ENCODE assay signal across 14 mouse cellular contexts in genomic region chr16:89874012-89874704, GRCm38 (mm10).
DNase-seq lines count a peak whose midpoint lies in the region; ATAC-seq and TF ChIP-seq lines count a peak whose summit lies in the region.
"Had no signal": no experiment of that assay in that cellular context is flagged by ENCODE, and none has a peak within 500 bp of the region (broad histone marks: within the 10 kb centered on the region; RNA-seq: fewer than 3 reads in every experiment).

No protein-coding gene starts in this region.

- no peaks in the 10 kb centered on the region for H3K36me3 ChIP-seq in heart, embryonic 15.5 days
- H3K36me3 ChIP-seq in heart, adult 2 months (ENCODE audit: control insufficient read depth, insufficient read depth, low read length): no peaks in the 10 kb centered on the region
- H3K36me3 ChIP-seq in embryonic facial prominence, embryonic 15.5 days: peaks cover 15% of the 10 kb centered on the region
- peaks cover 30% of the 10 kb centered on the region for H3K36me3 ChIP-seq in limb, embryonic 12.5 days

- no peak overlapping the region for H3K27ac ChIP-seq in heart, embryonic 15.5 days
- H3K27ac ChIP-seq in heart, adult 2 months: no peak overlapping the region
- H3K27ac ChIP-seq in embryonic facial prominence, embryonic 15.5 days (replicated peaks): 0 out of 2 replicates have a peak overlapping the region, but pooled peaks have one; percentile 22
- H3K27ac ChIP-seq in limb, embryonic 12.5 days: peak overlapping the region; percentile 85
- H3K27ac ChIP-seq: kidney, embryonic 15.5 days had no signal

- H3K4me1 ChIP-seq in heart, embryonic 15.5 days (replicated peaks): peaks cover 19% of the 10 kb centered on the region
- no peaks in the 10 kb centered on the region for H3K4me1 ChIP-seq in heart, adult 2 months (ENCODE audit: control insufficient read depth, insufficient read depth, low read length)
- H3K4me1 ChIP-seq in embryonic facial prominence, embryonic 15.5 days: peaks cover 27% of the 10 kb centered on the region
- H3K4me1 ChIP-seq in limb, embryonic 12.5 days (replicated peaks): peaks cover 37% of the 10 kb centered on the region

- TF ChIP-seq CTCF in heart, adult 2 months (IDR thresholded peaks at IDR 0.05): no peak

- no peaks in the 10 kb centered on the region for H3K27me3 ChIP-seq in heart, embryonic 15.5 days
- no peaks in the 10 kb centered on the region for H3K27me3 ChIP-seq in heart, adult 2 months (ENCODE audit: control insufficient read depth, insufficient read depth, low read length)
- no peaks in the 10 kb centered on the region for H3K27me3 ChIP-seq in embryonic facial prominence, embryonic 15.5 days
- no peaks in the 10 kb centered on the region for H3K27me3 ChIP-seq in limb, embryonic 12.5 days
- H3K27me3 ChIP-seq: kidney, embryonic 15.5 days; megakaryocyte, embryonic 14.5 days had no signal

- H3K4me3 ChIP-seq in heart, embryonic 15.5 days: no peak overlapping the region
- H3K4me3 ChIP-seq in heart, adult 2 months: no peak overlapping the region
- H3K4me3 ChIP-seq in embryonic facial prominence, embryonic 15.5 days (replicated peaks): no peak overlapping the region
- no peak overlapping the region for H3K4me3 ChIP-seq in limb, embryonic 12.5 days (replicated peaks)
- H3K4me3 ChIP-seq: kidney, embryonic 15.5 days; megakaryocyte, embryonic 14.5 days had no signal

- 0 out of 2 replicates have a peak, but pooled peaks cover 4% of the 10 kb centered on the region for H3K9me3 ChIP-seq in heart, embryonic 15.5 days (replicated peaks)
- 0 out of 2 replicates have a peak, but pooled peaks cover 5% of the 10 kb centered on the region for H3K9me3 ChIP-seq in embryonic facial prominence, embryonic 15.5 days (replicated peaks)
- peaks cover 5% of the 10 kb centered on the region for H3K9me3 ChIP-seq in limb, embryonic 12.5 days
- H3K9me3 ChIP-seq: kidney, embryonic 15.5 days; megakaryocyte, embryonic 14.5 days had no signal

- intact Hi-C loops in heart, adult 2 months (cut with DNase I): no loop called here

- no peak for TF ChIP-seq POLR2A in heart, adult 2 months (IDR thresholded peaks at IDR 0.05; ENCODE audit: insufficient read depth, low read depth, low read length)

- DNase-seq in heart, adult 2 months: no peak
- DNase-seq in brain, adult 2 months (ENCODE audit: low read depth, low spot score): peak; percentile 63
- DNase-seq in MN1 (ENCODE audit: low spot score): no peak
- no peak for DNase-seq in natural killer cell, adult 2 months (ENCODE audit: low spot score in 2 of 2)
- DNase-seq: adrenal gland, postnatal 36 days; gastrocnemius, postnatal 25 days; heart, postnatal 14 days; lung, adult 2 months; thymus, adult 18-20 months had no signal

- H3K79me2 ChIP-seq in heart, adult 2 months (replicated peaks; ENCODE audit: control insufficient read depth, insufficient read depth, low read length): no peaks in the 10 kb centered on the region

- H3K9ac ChIP-seq in heart, embryonic 15.5 days: no peak overlapping the region
- no peak overlapping the region for H3K9ac ChIP-seq in heart, adult 2 months (ENCODE audit: low read depth, low read length)
- no peak overlapping the region for H3K9ac ChIP-seq in embryonic facial prominence, embryonic 15.5 days
- H3K9ac ChIP-seq in limb, embryonic 12.5 days (replicated peaks): no peak overlapping the region
- H3K9ac ChIP-seq: kidney, embryonic 15.5 days had no signal

- 47% methylated on average over 15 of the region's 15 CpGs for WGBS in heart, embryonic 15.5 days
- 49% methylated on average over 15 of the region's 15 CpGs for WGBS in heart, adult 2 months
- 20% methylated on average over 15 of the region's 15 CpGs for WGBS in embryonic facial prominence, embryonic 15.5 days
- WGBS in limb, embryonic 12.5 days: 36% methylated on average over 15 of the region's 15 CpGs

- H3K4me2 ChIP-seq in heart, embryonic 15.5 days: no peak overlapping the region
- H3K4me2 ChIP-seq in embryonic facial prominence, embryonic 15.5 days (replicated peaks): no peak overlapping the region
- no peak overlapping the region for H3K4me2 ChIP-seq in limb, embryonic 12.5 days
- H3K4me2 ChIP-seq: kidney, embryonic 15.5 days had no signal

- TF ChIP-seq EP300 in heart, adult 2 months (IDR thresholded peaks at IDR 0.05; ENCODE audit: insufficient read depth, low read depth, low read length): no peak

- 0 out of 2 replicates have a peak, but pooled peaks have one; percentile 27 for ATAC-seq in heart, embryonic 15.5 days (replicated peaks; ENCODE audit: insufficient number of reproducible peaks, insufficient read depth, low FRiP score, low read depth)
- ATAC-seq in embryonic facial prominence, embryonic 15.5 days (ENCODE audit: insufficient number of reproducible peaks, low FRiP score, low TSS enrichment, low read depth): no peak; the same call in 1 of the 2 replicates
- ATAC-seq in limb, embryonic 12.5 days (ENCODE audit: insufficient number of reproducible peaks, insufficient read depth, low FRiP score, low TSS enrichment, low read depth): peak; percentile 56; the same call in 1 of the 2 replicates

Comparison
In these comparisons a context has a peak if more than half of its experiments do, and no peak if none do; other contexts are left out.
1. H3K27ac ChIP-seq: peak in embryonic facial prominence, embryonic 15.5 days (single experiment) and limb, embryonic 12.5 days (single experiment); none in heart, embryonic 15.5 days (single experiment) and heart, adult 2 months (single experiment).